Mouse (Mus musculus) lung, embryonic 16.5 days (tissue): ENCODE measurements around the gene Kcna10. TPM values are rescaled to one million over a fixed set of nuclear protein-coding genes. Genes with fewer than 3 reads are reported as not detected.

Experiments
- ATAC-seq: fragments of 200-750 bp; cut with Nextera tagmentation; 2 replicates; pipeline ENCODE4 v1.8.0; 2017; ENCODE audit warnings: low read depth, mild to moderate bottlenecking, moderate library complexity
- H3K27ac ChIP-seq: fragments of 300-500 bp; sonication (generic); 2 replicates; pipeline ENCODE4 v1.5.1; 2014; ENCODE audit warnings: mild to moderate bottlenecking, control low read depth, low read length
- H3K27me3 ChIP-seq: fragments of 300-500 bp; sonication (generic); 2 replicates; pipeline ENCODE4 v1.6.1; 2014; ENCODE audit warnings: low read depth, low read length, mixed read lengths; ENCODE audit not compliant: control insufficient read depth, insufficient read depth
- H3K36me3 ChIP-seq: fragments of 300-500 bp; sonication (generic); 2 replicates; pipeline ENCODE4 v1.6.1; 2014; ENCODE audit warnings: low read length; ENCODE audit not compliant: control insufficient read depth, insufficient read depth
- H3K4me1 ChIP-seq: fragments of 300-500 bp; sonication (generic); replicated peaks from 2 replicates; pipeline ENCODE4 v1.6.1; 2014; ENCODE audit warnings: low read length, mixed read lengths; ENCODE audit not compliant: control insufficient read depth, insufficient read depth
- H3K4me2 ChIP-seq: fragments of 300-500 bp; sonication (generic); 2 replicates; pipeline ENCODE4 v1.6.1; 2014; ENCODE audit warnings: low read depth, low read length, control low read depth
- H3K4me3 ChIP-seq: fragments of 300-500 bp; sonication (generic); 2 replicates; pipeline ENCODE4 v1.5.1; 2014; ENCODE audit warnings: mild to moderate bottlenecking, low read length, control low read depth
- H3K9ac ChIP-seq: fragments of 300-500 bp; sonication (generic); 2 replicates; pipeline ENCODE4 v1.6.1; 2014; ENCODE audit warnings: low read length, control low read depth
- H3K9me3 ChIP-seq: fragments of 300-500 bp; sonication (generic); 2 replicates; pipeline ENCODE4 v1.6.1; 2016; ENCODE audit warnings: low read length; ENCODE audit not compliant: control insufficient read depth
- WGBS: fragments of 180-500 bp; shearing (Covaris S2); extraction: QIAGEN DNeasy Blood & Tissue Kit; methylation state at CpG from one replicate; pipeline ENCODE4 v1.1.7; 2014; 5-methylcytosine and 5-hydroxymethylcytosine counted together
- polyA plus RNA-seq: library from polyadenylated mRNA; unstranded; fragments of >200 nt; fragmentation: Nextera tagmentation; extraction: Ambion mirVana; gene quantifications from 2 replicates; pipeline ENCODE4 v1.2.1, GENCODE M21; 2015

The Kcna10 gene
- polyA plus RNA-seq = not detected in 2 replicates

- H3K9me3 ChIP-seq = no peaks in the 10 kb centered on the region
- ATAC-seq = no peak
- WGBS = 68% methylated on average over 1 of the region's 1 CpGs
These were observed at the start of gene Kcna10 for GRCm38 (mm10) chr3:107182756-107183155. Gene Kcna10, plus strand, starts transcription at chr3:107183056.

GRCm38 (mm10) chr3:107134457-107134856 is 48.4 kb upstream of the Kcna10 start:
- H3K9ac ChIP-seq = no peak overlapping the region
- no peak overlapping the region for H3K27ac ChIP-seq
- H3K27me3 ChIP-seq = no peaks in the 10 kb centered on the region
- no peak overlapping the region for H3K4me2 ChIP-seq
- H3K36me3 ChIP-seq = no peaks in the 10 kb centered on the region
- H3K4me1 ChIP-seq = peaks cover 9% of the 10 kb centered on the region; the same call in 1 of the 2 replicates
- no peak for ATAC-seq
- H3K4me3 ChIP-seq = no peak overlapping the region
- H3K9me3 ChIP-seq = no peaks in the 10 kb centered on the region
- WGBS = 65% methylated on average over 3 of the region's 3 CpGs

More at GRCm38 (mm10) chr3:107182756-107183155, at the start of gene Kcna10:
- H3K9ac ChIP-seq = no peak within 1 kb of the TSS
- H3K4me2 ChIP-seq = no peak within 1 kb of the TSS
- H3K36me3 ChIP-seq = no peaks in the 10 kb centered on the region
- no peak within 1 kb of the TSS for H3K27ac ChIP-seq
- H3K4me3 ChIP-seq = no peak within 1 kb of the TSS
- H3K4me1 ChIP-seq = no peaks in the 10 kb centered on the region
- no peaks in the 10 kb centered on the region for H3K27me3 ChIP-seq

GRCm38 (mm10) chr3:107147126-107147525 is 35.7 kb upstream of the Kcna10 start:
- Histone ChIP-seq H3K27ac (no peak overlapping the region), H3K36me3 (no peaks in the 10 kb centered on the region), H3K27me3 (no peaks in the 10 kb centered on the region), H3K4me1 (no peaks in the 10 kb centered on the region), H3K4me3 (no peak overlapping the region), H3K4me2 (no peak overlapping the region), H3K9me3 (no peaks in the 10 kb centered on the region), H3K9ac (no peak overlapping the region)
- no peak for ATAC-seq
- 65% methylated on average over 7 of the region's 7 CpGs for WGBS

- ATAC-seq = no peak
- no peaks in the 10 kb centered on the region for H3K9me3 ChIP-seq
- no peaks in the 10 kb centered on the region for H3K27me3 ChIP-seq
- WGBS = 55% methylated on average over 3 of the region's 3 CpGs
- H3K36me3 ChIP-seq = no peaks in the 10 kb centered on the region
- no peaks in the 10 kb centered on the region for H3K4me1 ChIP-seq
- no peak overlapping the region for H3K4me3 ChIP-seq
- H3K4me2 ChIP-seq = no peak overlapping the region
- H3K9ac ChIP-seq = no peak overlapping the region
- H3K27ac ChIP-seq = no peak overlapping the region
These were observed 33.9 kb upstream of the Kcna10 start for GRCm38 (mm10) chr3:107149006-107149405.

- WGBS = 41% methylated on average over 3 of the region's 3 CpGs
- H3K9me3 ChIP-seq = no peaks in the 10 kb centered on the region
- no peaks in the 10 kb centered on the region for H3K27me3 ChIP-seq
- no peaks in the 10 kb centered on the region for H3K4me1 ChIP-seq
- H3K27ac ChIP-seq = no peak overlapping the region
- no peaks in the 10 kb centered on the region for H3K36me3 ChIP-seq
- no peak overlapping the region for H3K4me2 ChIP-seq
- no peak overlapping the region for H3K9ac ChIP-seq
- H3K4me3 ChIP-seq = no peak overlapping the region
- no peak for ATAC-seq
These were observed 32.4 kb upstream of the Kcna10 start for GRCm38 (mm10) chr3:107150469-107150868.

GRCm38 (mm10) chr3:107150872-107151540 is 31.9 kb upstream of the Kcna10 start:
- H3K4me3 ChIP-seq = no peak overlapping the region
- no peak for ATAC-seq
- no peak overlapping the region for H3K4me2 ChIP-seq
- H3K27me3 ChIP-seq = no peaks in the 10 kb centered on the region
- H3K9ac ChIP-seq = no peak overlapping the region
- H3K9me3 ChIP-seq = no peaks in the 10 kb centered on the region
- WGBS = 53% methylated on average over 7 of the region's 7 CpGs
- H3K36me3 ChIP-seq = no peaks in the 10 kb centered on the region
- no peak overlapping the region for H3K27ac ChIP-seq
- H3K4me1 ChIP-seq = no peaks in the 10 kb centered on the region

GRCm38 (mm10) chr3:107153772-107154655 is 28.8 kb upstream of the Kcna10 start:
- H3K27ac ChIP-seq = no peak overlapping the region
- 78% methylated on average over 11 of the region's 11 CpGs for WGBS
- H3K4me2 ChIP-seq = no peak overlapping the region
- no peaks in the 10 kb centered on the region for H3K9me3 ChIP-seq
- no peak overlapping the region for H3K4me3 ChIP-seq
- ATAC-seq = no peak
- no peaks in the 10 kb centered on the region for H3K4me1 ChIP-seq
- no peak overlapping the region for H3K9ac ChIP-seq
- H3K36me3 ChIP-seq = no peaks in the 10 kb centered on the region
- H3K27me3 ChIP-seq = no peaks in the 10 kb centered on the region; the same call in 1 of the 2 replicates

- Histone ChIP-seq H3K9ac (no peak overlapping the region), H3K4me1 (no peaks in the 10 kb centered on the region), H3K27ac (no peak overlapping the region), H3K4me2 (no peak overlapping the region), H3K4me3 (no peak overlapping the region), H3K27me3 (peaks cover 3% of the 10 kb centered on the region), H3K36me3 (no peaks in the 10 kb centered on the region), H3K9me3 (no peaks in the 10 kb centered on the region)
- no peak for ATAC-seq
- WGBS = 92% methylated on average over 7 of the region's 7 CpGs
These were observed 24.0 kb upstream of the Kcna10 start for GRCm38 (mm10) chr3:107158856-107159255.

- WGBS = 53% methylated on average over 3 of the region's 3 CpGs
- no peak for ATAC-seq
- no peak overlapping the region for H3K4me3 ChIP-seq
- H3K27me3 ChIP-seq = peaks cover 3% of the 10 kb centered on the region
- no peak overlapping the region for H3K9ac ChIP-seq
- H3K36me3 ChIP-seq = no peaks in the 10 kb centered on the region
- H3K4me2 ChIP-seq = peak overlapping the region; percentile 33; the same call in 1 of the 2 replicates
- no peaks in the 10 kb centered on the region for H3K4me1 ChIP-seq
- no peaks in the 10 kb centered on the region for H3K9me3 ChIP-seq
- H3K27ac ChIP-seq = no peak overlapping the region
These were observed 23.4 kb upstream of the Kcna10 start for GRCm38 (mm10) chr3:107159418-107159817.
